Mouse (Mus musculus) forebrain, embryonic 13.5 days (tissue): Measurements from ENCODE around the gene Cdk4. TPM values are rescaled to one million over a fixed set of nuclear protein-coding genes. Genes with fewer than 3 reads are reported as not detected.

Source experiments
- ATAC-seq: fragments of 200-750 bp; cut with Nextera tagmentation; 2 replicates; pipeline ENCODE4 v1.8.0; 2017
- H3K27ac ChIP-seq: fragments of 300-500 bp; sonication (generic); 2 replicates; pipeline ENCODE4 v1.5.1; 2015; ENCODE audit warnings: inconsistent platforms, mild to moderate bottlenecking, moderate library complexity
- H3K27me3 ChIP-seq: fragments of 300-500 bp; sonication (generic); 2 replicates; pipeline ENCODE4 v1.6.1; 2015; ENCODE audit warnings: mild to moderate bottlenecking, inconsistent platforms
- H3K36me3 ChIP-seq: fragments of 300-500 bp; sonication (generic); 2 replicates; pipeline ENCODE4 v1.6.1; 2015; ENCODE audit warnings: mild to moderate bottlenecking, inconsistent platforms; ENCODE audit not compliant: poor library complexity, severe bottlenecking
- H3K4me1 ChIP-seq: fragments of 300-500 bp; sonication (generic); 2 replicates; pipeline ENCODE4 v1.6.1; 2015; ENCODE audit warnings: inconsistent platforms
- H3K4me2 ChIP-seq: fragments of 300-500 bp; sonication (generic); 2 replicates; pipeline ENCODE4 v1.6.1; 2015; ENCODE audit warnings: inconsistent platforms, mild to moderate bottlenecking, moderate library complexity
- H3K4me3 ChIP-seq: fragments of 300-500 bp; sonication (generic); 2 replicates; pipeline ENCODE4 v1.5.1; 2015; ENCODE audit warnings: mild to moderate bottlenecking, inconsistent platforms
- H3K9ac ChIP-seq: fragments of 300-500 bp; sonication (generic); 2 replicates; pipeline ENCODE4 v1.6.1; 2015; ENCODE audit warnings: mild to moderate bottlenecking, inconsistent platforms
- H3K9me3 ChIP-seq: fragments of 300-500 bp; sonication (generic); replicated peaks from 2 replicates; pipeline ENCODE4 v1.6.1; 2016; ENCODE audit warnings: inconsistent platforms
- WGBS: fragments of 180-500 bp; shearing (Covaris S2); methylation state at CpG from one replicate; pipeline ENCODE4 v1.1.7; 2015; 5-methylcytosine and 5-hydroxymethylcytosine counted together
- polyA plus RNA-seq: library from polyadenylated mRNA; unstranded; fragments of >200 nt; fragmentation: Nextera tagmentation; extraction: Ambion mirVana; gene quantifications from 2 replicates; pipeline ENCODE4 v1.2.1, GENCODE M21; 2015

The Cdk4 gene
- polyA plus RNA-seq, 1 experiment from 2014 or later, result 2,414 TPM

- no peaks in the 10 kb centered on the region for H3K27me3 ChIP-seq
- H3K4me1 ChIP-seq, result no peaks in the 10 kb centered on the region
- H3K4me3 ChIP-seq, result no peak overlapping the region
- H3K9ac ChIP-seq, result no peak overlapping the region
- no peak overlapping the region for H3K27ac ChIP-seq
- WGBS, result 96% methylated on average over 11 of the region's 11 CpGs
- no peak for ATAC-seq
- no peak overlapping the region for H3K4me2 ChIP-seq
- no peaks in the 10 kb centered on the region for H3K9me3 ChIP-seq
- H3K36me3 ChIP-seq, result peaks cover 66% of the 10 kb centered on the region
Measured at GRCm38 (mm10) chr10:127114408-127114807, 51.1 kb downstream of the Cdk4 start.

GRCm38 (mm10) chr10:127115068-127115467 lies 51.7 kb downstream of the Cdk4 start:
- H3K4me1 ChIP-seq, result peaks cover 6% of the 10 kb centered on the region
- 90% methylated on average over 2 of the region's 2 CpGs for WGBS
- no peak overlapping the region for H3K4me2 ChIP-seq
- H3K9ac ChIP-seq, result no peak overlapping the region
- no peaks in the 10 kb centered on the region for H3K27me3 ChIP-seq
- peaks cover 68% of the 10 kb centered on the region for H3K36me3 ChIP-seq
- no peak overlapping the region for H3K4me3 ChIP-seq
- H3K9me3 ChIP-seq, result no peaks in the 10 kb centered on the region
- ATAC-seq, result no peak
- no peak overlapping the region for H3K27ac ChIP-seq

Other genes with a start within 250 kb of the Cdk4 start
- gene Atp23, start 162.2 kb upstream of the Cdk4 start, polyA plus RNA-seq, result 9.0 and 9.9 TPM in 2 replicates
- 27.8 and 30.9 TPM in 2 replicates for gene Ctdsp2, start 84.8 kb upstream of the Cdk4 start, polyA plus RNA-seq
- 0.15 and 0.19 TPM in 2 replicates for gene Avil, start 62.8 kb upstream of the Cdk4 start, polyA plus RNA-seq
- 74.7 and 78.4 TPM in 2 replicates for gene Tsfm, start 32.7 kb upstream of the Cdk4 start, polyA plus RNA-seq
- gene Mettl1, start 22.1 kb upstream of the Cdk4 start, polyA plus RNA-seq, result 29.3 and 30.0 TPM in 2 replicates
- gene Eef1akmt3, start 22.0 kb upstream of the Cdk4 start, polyA plus RNA-seq, result 0.08 and 0.14 TPM in 2 replicates
- gene Cyp27b1, start 15.3 kb upstream of the Cdk4 start, polyA plus RNA-seq, result 0.06 TPM in 1 of 2 replicates, not detected in the other
- gene March9, start 3.4 kb upstream of the Cdk4 start, polyA plus RNA-seq, result 4.0 and 4.5 TPM in 2 replicates
- gene Tspan31, start 6.7 kb downstream of the Cdk4 start, polyA plus RNA-seq, result 133 and 141 TPM in 2 replicates
- 1.5 and 1.7 TPM in 2 replicates for gene Agap2, start 11.8 kb downstream of the Cdk4 start, polyA plus RNA-seq
- 94.8 and 101 TPM in 2 replicates for gene Os9, start 57.6 kb downstream of the Cdk4 start, polyA plus RNA-seq
- 15.7 and 16.7 TPM in 2 replicates for gene B4galnt1, start 101.7 kb downstream of the Cdk4 start, polyA plus RNA-seq
- gene Slc26a10, start 117.1 kb downstream of the Cdk4 start, polyA plus RNA-seq, result 0.93 and 1.1 TPM in 2 replicates
- gene Arhgef25, start 126.5 kb downstream of the Cdk4 start, polyA plus RNA-seq, result 24.3 and 25.8 TPM in 2 replicates
- 150 and 155 TPM in 2 replicates for gene Dtx3, start 132.2 kb downstream of the Cdk4 start, polyA plus RNA-seq
- gene Pip4k2c, start 148.1 kb downstream of the Cdk4 start, polyA plus RNA-seq, result 18.8 and 19.5 TPM in 2 replicates
- gene Kif5a, start 199.8 kb downstream of the Cdk4 start, polyA plus RNA-seq, result 45.4 and 47.6 TPM in 2 replicates
- gene Dctn2, start 202.8 kb downstream of the Cdk4 start, polyA plus RNA-seq, result 262 and 282 TPM in 2 replicates
- gene Mbd6, start 225.5 kb downstream of the Cdk4 start, polyA plus RNA-seq, result 13.6 and 16.7 TPM in 2 replicates
- 137 and 138 TPM in 2 replicates for gene Mars, start 248.3 kb downstream of the Cdk4 start, polyA plus RNA-seq